ENCODE assay signal across 21 mouse cellular contexts in the genomic region with DNA sequence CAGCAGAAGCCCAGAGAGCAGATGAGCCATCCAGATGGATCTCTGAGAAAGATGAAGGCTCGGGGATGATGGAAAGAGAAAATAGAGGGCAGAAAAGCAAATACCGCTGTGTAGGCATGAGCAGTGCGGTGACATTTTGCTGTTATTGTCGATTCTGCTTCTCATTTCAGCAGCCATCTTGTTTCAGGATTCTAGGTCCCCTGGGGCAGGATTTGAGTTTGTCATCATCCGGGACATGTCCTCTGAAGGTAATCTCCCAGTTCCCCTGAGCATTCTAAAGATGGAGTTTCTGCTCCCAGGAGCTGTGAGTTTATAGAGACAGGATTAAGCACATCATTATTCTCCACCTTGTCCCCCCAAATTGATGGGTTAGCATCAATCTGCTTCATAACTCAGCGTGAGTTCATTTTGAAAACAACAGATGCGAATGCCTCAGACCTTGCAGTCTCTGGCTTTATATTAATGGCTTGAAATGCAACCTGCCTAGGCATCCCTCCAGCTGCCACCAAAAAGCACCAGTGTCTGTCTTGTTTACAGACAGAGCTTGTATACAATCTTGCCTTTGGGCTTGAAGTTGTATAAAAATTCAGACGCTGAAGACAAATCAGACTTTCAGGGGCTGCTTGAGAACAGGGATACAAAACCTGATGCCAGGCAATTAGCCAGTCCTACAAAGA.
DNase-seq lines count a peak whose midpoint lies in the region; ATAC-seq and TF ChIP-seq lines count a peak whose summit lies in the region.
"Had no signal": no experiment of that assay in that cellular context is flagged by ENCODE, and none has a peak within 500 bp of the region (broad histone marks: within the 10 kb centered on the region; RNA-seq: fewer than 3 reads in every experiment).

No protein-coding gene starts in this region.

- no peak overlapping the region for H3K9ac ChIP-seq in heart, embryonic 11.5 days (ENCODE audit: low read depth, low read length)
- no peak overlapping the region for H3K9ac ChIP-seq in hindbrain, postnatal 0 days (replicated peaks; ENCODE audit: low read length)
- H3K9ac ChIP-seq in midbrain, embryonic 14.5 days (replicated peaks; ENCODE audit: low read length): no peak overlapping the region
- no peak overlapping the region for H3K9ac ChIP-seq in midbrain, embryonic 13.5 days (replicated peaks)
- H3K9ac ChIP-seq in midbrain, embryonic 16.5 days (ENCODE audit: low read depth, low read length): no peak overlapping the region
- H3K9ac ChIP-seq: embryonic facial prominence, embryonic 13.5 days; forebrain, embryonic 12.5 days; heart, embryonic 13.5 days had no signal

- peaks cover 9% of the 10 kb centered on the region for H3K4me1 ChIP-seq in heart, embryonic 11.5 days (ENCODE audit: control insufficient read depth, insufficient read depth, low read length)
- H3K4me1 ChIP-seq in hindbrain, postnatal 0 days (ENCODE audit: insufficient read depth, low read length): no peaks in the 10 kb centered on the region
- H3K4me1 ChIP-seq in hindbrain, embryonic 10.5 days (replicated peaks): no peaks in the 10 kb centered on the region
- no peaks in the 10 kb centered on the region for H3K4me1 ChIP-seq in midbrain, embryonic 14.5 days (ENCODE audit: control insufficient read depth, insufficient read depth, low read length)
- H3K4me1 ChIP-seq in midbrain, embryonic 13.5 days (replicated peaks): no peaks in the 10 kb centered on the region
- no peaks in the 10 kb centered on the region for H3K4me1 ChIP-seq in midbrain, embryonic 16.5 days (ENCODE audit: control insufficient read depth, insufficient read depth, low read length)
- H3K4me1 ChIP-seq: embryonic facial prominence, embryonic 13.5 days; forebrain, embryonic 12.5 days had no signal

- H3K36me3 ChIP-seq in heart, embryonic 11.5 days (ENCODE audit: control insufficient read depth, insufficient read depth, low read length): no peaks in the 10 kb centered on the region
- no peaks in the 10 kb centered on the region for H3K36me3 ChIP-seq in hindbrain, postnatal 0 days (ENCODE audit: insufficient read depth, low read length)
- H3K36me3 ChIP-seq in hindbrain, embryonic 10.5 days: no peaks in the 10 kb centered on the region
- no peaks in the 10 kb centered on the region for H3K36me3 ChIP-seq in midbrain, embryonic 14.5 days (ENCODE audit: control insufficient read depth, insufficient read depth, low read length)
- no peaks in the 10 kb centered on the region for H3K36me3 ChIP-seq in midbrain, embryonic 13.5 days
- H3K36me3 ChIP-seq in midbrain, embryonic 16.5 days (ENCODE audit: control insufficient read depth, insufficient read depth, low read length): no peaks in the 10 kb centered on the region
- H3K36me3 ChIP-seq: embryonic facial prominence, embryonic 13.5 days; forebrain, embryonic 12.5 days; heart, embryonic 13.5 days had no signal

- H3K9me3 ChIP-seq in heart, embryonic 11.5 days (replicated peaks; ENCODE audit: control insufficient read depth, low read length): no peaks in the 10 kb centered on the region
- H3K9me3 ChIP-seq in hindbrain, postnatal 0 days (ENCODE audit: low read length): no peaks in the 10 kb centered on the region
- no peaks in the 10 kb centered on the region for H3K9me3 ChIP-seq in hindbrain, embryonic 10.5 days
- H3K9me3 ChIP-seq in midbrain, embryonic 14.5 days (ENCODE audit: control insufficient read depth, low read length): no peaks in the 10 kb centered on the region
- no peaks in the 10 kb centered on the region for H3K9me3 ChIP-seq in midbrain, embryonic 13.5 days
- no peaks in the 10 kb centered on the region for H3K9me3 ChIP-seq in midbrain, embryonic 16.5 days (replicated peaks; ENCODE audit: control insufficient read depth, low read length, poor library complexity, severe bottlenecking)
- H3K9me3 ChIP-seq: embryonic facial prominence, embryonic 13.5 days; forebrain, embryonic 12.5 days; heart, embryonic 13.5 days had no signal

- 81% methylated on average over 8 of the region's 8 CpGs for WGBS in heart, embryonic 11.5 days (ENCODE audit: insufficient replicate concordance)
- 72% methylated on average over 8 of the region's 8 CpGs for WGBS in hindbrain, postnatal 0 days
- WGBS in hindbrain, embryonic 10.5 days: 88% methylated on average over 8 of the region's 8 CpGs
- WGBS in midbrain, embryonic 14.5 days: 74% methylated on average over 8 of the region's 8 CpGs
- WGBS in midbrain, embryonic 13.5 days: 78% methylated on average over 8 of the region's 8 CpGs
- 71% methylated on average over 8 of the region's 8 CpGs for WGBS in midbrain, embryonic 16.5 days

- TF ChIP-seq CTCF in hindbrain, postnatal 0 days (IDR thresholded peaks at IDR 0.05; ENCODE audit: low read depth): no peak

- no peak for ATAC-seq in heart, embryonic 11.5 days (replicated peaks; ENCODE audit: insufficient number of reproducible peaks, low FRiP score, low TSS enrichment)
- ATAC-seq in hindbrain, postnatal 0 days: 0 out of 2 replicates have a peak, but pooled peaks have one; percentile 15
- ATAC-seq in midbrain, embryonic 14.5 days (ENCODE audit: low FRiP score, low TSS enrichment): no peak
- no peak for ATAC-seq in midbrain, embryonic 13.5 days
- ATAC-seq in midbrain, embryonic 16.5 days: peak; percentile 51; the same call in 1 of the 2 replicates
- ATAC-seq: activated CD4-positive, CD25-positive, alpha-beta regulatory T cell, adult 4 months; forebrain, embryonic 16.5 days; Patski had no signal

- no peaks in the 10 kb centered on the region for H3K27me3 ChIP-seq in heart, embryonic 11.5 days (ENCODE audit: control insufficient read depth, insufficient read depth, low read length)
- no peaks in the 10 kb centered on the region for H3K27me3 ChIP-seq in hindbrain, postnatal 0 days (ENCODE audit: insufficient read depth, low read length)
- no peaks in the 10 kb centered on the region for H3K27me3 ChIP-seq in hindbrain, embryonic 10.5 days (ENCODE audit: insufficient read depth, poor library complexity, severe bottlenecking)
- H3K27me3 ChIP-seq in midbrain, embryonic 14.5 days (ENCODE audit: control insufficient read depth, insufficient read depth, low read length): no peaks in the 10 kb centered on the region
- H3K27me3 ChIP-seq in midbrain, embryonic 13.5 days: no peaks in the 10 kb centered on the region
- no peaks in the 10 kb centered on the region for H3K27me3 ChIP-seq in midbrain, embryonic 16.5 days (ENCODE audit: control insufficient read depth, insufficient read depth, low read depth, low read length)
- H3K27me3 ChIP-seq: embryonic facial prominence, embryonic 13.5 days; forebrain, embryonic 12.5 days; Patski had no signal

- peak; percentile 68 for DNase-seq in heart, adult 11 months
- DNase-seq in hindbrain, postnatal 0 days (ENCODE audit: low spot score): peak; percentile 30
- no peak for DNase-seq in hindbrain, embryonic 10.5 days (ENCODE audit: low spot score)
- peak; percentile 56 for DNase-seq in midbrain, embryonic 14.5 days
- DNase-seq in B cell, adult 2 months: no peak
- DNase-seq: adrenal gland, postnatal 14 days; cerebellum, adult 18-20 months; cerebellum, adult 9-11 months; cerebellum, postnatal 36 days; gastrocnemius, postnatal 10 days; heart, adult 2 months; heart, postnatal 36 days had no signal

- H3K4me2 ChIP-seq in heart, embryonic 11.5 days: no peak overlapping the region
- H3K4me2 ChIP-seq in hindbrain, postnatal 0 days (ENCODE audit: low read depth, low read length): no peak overlapping the region
- H3K4me2 ChIP-seq in midbrain, embryonic 14.5 days (ENCODE audit: low read length): no peak overlapping the region
- no peak overlapping the region for H3K4me2 ChIP-seq in midbrain, embryonic 13.5 days (replicated peaks)
- no peak overlapping the region for H3K4me2 ChIP-seq in midbrain, embryonic 16.5 days (ENCODE audit: low read length)
- H3K4me2 ChIP-seq: embryonic facial prominence, embryonic 13.5 days; forebrain, embryonic 12.5 days; heart, embryonic 13.5 days had no signal

- H3K4me3 ChIP-seq in heart, embryonic 11.5 days (ENCODE audit: low read depth, low read length): no peak overlapping the region
- no peak overlapping the region for H3K4me3 ChIP-seq in hindbrain, postnatal 0 days (ENCODE audit: low read length)
- H3K4me3 ChIP-seq in hindbrain, embryonic 10.5 days: no peak overlapping the region
- no peak overlapping the region for H3K4me3 ChIP-seq in midbrain, embryonic 14.5 days (replicated peaks; ENCODE audit: low read depth, low read length)
- no peak overlapping the region for H3K4me3 ChIP-seq in midbrain, embryonic 13.5 days (replicated peaks)
- H3K4me3 ChIP-seq in midbrain, embryonic 16.5 days (ENCODE audit: low read depth, low read length): no peak overlapping the region
- H3K4me3 ChIP-seq: embryonic facial prominence, embryonic 13.5 days; forebrain, embryonic 12.5 days; heart, adult 2 months; heart, embryonic 13.5 days had no signal

- no peak overlapping the region for H3K27ac ChIP-seq in heart, embryonic 11.5 days (ENCODE audit: low read depth, low read length)
- H3K27ac ChIP-seq in hindbrain, postnatal 0 days: no peak overlapping the region; the same call in 1 of the 2 replicates
- H3K27ac ChIP-seq in hindbrain, embryonic 10.5 days: no peak overlapping the region
- H3K27ac ChIP-seq in midbrain, embryonic 14.5 days (replicated peaks; ENCODE audit: low read depth, low read length): no peak overlapping the region
- H3K27ac ChIP-seq in midbrain, embryonic 13.5 days: no peak overlapping the region
- no peak overlapping the region for H3K27ac ChIP-seq in midbrain, embryonic 16.5 days (ENCODE audit: low read length)
- H3K27ac ChIP-seq: embryonic facial prominence, embryonic 13.5 days; forebrain, embryonic 12.5 days; heart, adult 2 months; heart, embryonic 13.5 days had no signal

Comparison
In these comparisons a context has a peak if more than half of its experiments do, and no peak if none do; other contexts are left out.
1. DNase-seq: peak in heart, adult 11 months (single experiment), hindbrain, postnatal 0 days (single experiment) and midbrain, embryonic 14.5 days (single experiment); none in hindbrain, embryonic 10.5 days (single experiment) and B cell, adult 2 months (0 of 2).
2. ATAC-seq: peak in hindbrain, postnatal 0 days (single experiment) and midbrain, embryonic 16.5 days (single experiment); none in heart, embryonic 11.5 days (single experiment), midbrain, embryonic 14.5 days (single experiment) and midbrain, embryonic 13.5 days (single experiment).